Mouse (Mus musculus): ENCODE results near the gene Nr6a1.

The Nr6a1 gene

DNA sequence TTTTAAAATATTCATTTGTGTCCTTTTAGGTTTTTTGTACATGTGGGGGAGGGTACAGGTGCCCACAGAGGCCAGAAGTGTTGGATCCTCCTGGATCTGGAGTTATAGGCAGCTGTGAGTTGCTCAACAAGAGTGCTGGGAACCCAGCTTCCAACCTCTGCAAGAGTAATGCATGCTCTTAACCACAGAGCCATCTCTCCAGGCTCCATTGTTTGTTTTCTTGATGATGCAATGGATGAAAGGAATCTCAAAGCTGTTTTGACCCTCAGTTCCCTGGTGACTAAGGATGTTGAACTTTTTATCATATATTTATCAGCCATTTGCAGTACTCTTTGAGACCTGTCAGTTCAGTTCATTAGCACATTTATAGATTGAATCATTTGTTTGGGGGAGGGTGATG lies 248.5 kb downstream of the Nr6a1 start:
- DNase-seq (ENCODE audit: low spot score in 2 of 2): no peak

DNA sequence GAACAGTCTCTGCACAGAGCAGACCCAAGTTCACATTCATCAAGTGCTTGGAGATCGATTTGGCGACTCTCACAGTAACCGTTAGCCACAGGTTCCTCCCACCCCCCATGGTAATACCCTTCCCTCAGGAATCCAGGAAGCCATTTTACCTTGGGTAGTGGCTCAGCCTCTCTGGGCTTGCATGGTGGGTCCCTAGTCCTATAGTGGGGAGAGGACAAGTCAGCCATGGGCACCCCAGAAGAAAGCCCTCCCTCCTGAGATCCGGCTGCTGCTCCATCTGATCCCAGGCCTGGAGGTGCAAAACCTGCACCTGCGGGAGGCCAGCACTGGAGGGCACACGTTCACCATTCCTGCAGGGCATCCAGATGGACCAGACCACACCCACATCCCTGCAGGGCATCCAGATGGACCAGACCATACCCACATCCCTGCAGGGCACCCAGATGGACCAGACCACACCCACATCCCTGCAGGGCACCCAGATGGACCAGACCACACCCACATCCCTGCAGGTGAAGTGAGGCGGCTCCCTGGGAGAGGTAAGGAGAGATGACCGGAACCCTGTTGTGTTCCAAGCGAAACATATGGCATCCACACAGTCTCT lies 252.0 kb downstream of the Nr6a1 start:
- DNase-seq (ENCODE audit: low spot score in 2 of 2): no peak

Data from right cerebral cortex, adult 2 months (tissue).